Mouse (Mus musculus): ENCODE data around the gene Mfsd13b.
A peak's percentile ranks its signal among the peaks of the same experiment; 100 is the strongest.
"Not testable (repeated sequence)": the region's sequence is repeated elsewhere in the genome, so short reads cannot be mapped to it uniquely, and the experiment has no call there.

Gene Mfsd13b

GRCm38 (mm10) chr7:120982200-120982841 lies at the start of gene Mfsd13b, which contains the start of gene Cdr2:
Mfsd13b (plus strand) TSS chr7:120982509.
Cdr2 (minus strand) TSS chr7:120982312.
- DNase-seq, result peak; percentile 100

GRCm38 (mm10) chr7:120933110-120933509 lies 49.2 kb upstream of the Mfsd13b start:
- peak; percentile 83 for DNase-seq

GRCm38 (mm10) chr7:120933680-120934195 lies 48.6 kb upstream of the Mfsd13b start:
- DNase-seq, result peak; percentile 90

DNA sequence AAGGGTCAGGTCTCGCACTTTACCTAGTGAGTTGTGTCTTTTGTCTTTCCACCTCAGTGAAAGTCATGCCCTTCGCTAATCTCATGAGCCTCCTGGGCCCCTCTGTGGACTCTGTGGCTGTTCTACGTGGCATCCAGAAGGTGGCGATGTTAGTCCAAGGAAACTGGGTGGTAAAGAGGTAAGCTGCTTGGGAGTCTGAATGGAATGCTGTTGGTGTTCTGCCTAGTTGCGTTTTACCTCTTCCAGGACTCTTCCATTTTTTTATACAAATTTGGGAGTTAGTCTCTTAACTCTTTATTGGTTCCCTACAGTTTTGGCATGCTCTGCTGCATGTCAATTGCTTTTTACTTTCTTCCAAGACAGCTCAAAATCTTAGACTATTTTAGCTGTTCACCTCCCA lies 47.6 kb upstream of the Mfsd13b start:
- peak; percentile 94 for DNase-seq

DNA sequence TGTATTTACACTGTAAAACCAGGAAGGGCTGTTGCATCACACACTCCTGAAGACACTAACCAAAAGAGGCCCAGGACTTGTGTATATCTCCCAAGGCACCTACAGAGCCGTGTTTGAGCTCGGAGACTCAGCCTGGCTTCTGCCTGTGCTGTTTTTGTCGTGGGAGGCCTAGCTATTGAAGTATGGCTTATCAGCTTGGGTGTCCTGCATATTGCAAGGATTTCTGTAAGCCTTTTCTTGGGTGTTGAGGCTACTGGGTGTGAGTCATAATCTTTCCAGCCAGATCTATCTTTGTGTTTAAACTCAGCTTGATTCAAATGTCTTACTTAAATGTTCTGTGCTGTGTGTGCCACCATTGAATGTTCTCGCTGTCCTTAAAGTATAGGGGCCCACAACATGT lies 45.8 kb upstream of the Mfsd13b start:
- DNase-seq, result no peak

GRCm38 (mm10) chr7:120938206-120938605 lies 44.1 kb upstream of the Mfsd13b start:
- DNase-seq, result peak; percentile 73

- DNase-seq, result peak; percentile 96
These were observed 42.0 kb upstream of the Mfsd13b start for GRCm38 (mm10) chr7:120940343-120940742.

DNA sequence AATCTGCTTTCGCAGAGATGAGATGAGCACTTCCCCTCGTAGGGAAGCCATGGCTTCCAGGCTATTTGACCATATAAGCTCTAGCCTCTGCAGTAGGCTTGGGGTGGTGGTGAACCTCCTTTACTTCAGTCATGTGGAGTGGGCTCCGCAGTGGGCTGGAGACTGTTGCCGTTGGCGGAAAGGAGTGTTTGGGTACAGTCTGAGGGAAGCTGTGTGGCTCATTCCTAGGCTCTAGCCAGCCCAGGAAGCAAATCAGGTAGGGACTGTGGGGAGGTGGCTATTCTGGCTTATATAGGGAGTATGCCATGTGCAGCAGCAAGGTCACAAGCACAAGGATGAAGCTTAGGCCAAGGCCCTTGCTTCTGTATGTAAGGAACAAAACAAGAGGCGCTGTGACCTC lies 41.1 kb upstream of the Mfsd13b start:
- peak; percentile 66 for DNase-seq

GRCm38 (mm10) chr7:120942506-120942905 lies 39.8 kb upstream of the Mfsd13b start:
- no peak for DNase-seq

- no peak for DNase-seq
These were observed 38.3 kb upstream of the Mfsd13b start for GRCm38 (mm10) chr7:120943936-120944509.

- not testable (repeated sequence) for DNase-seq
These were observed 28.7 kb upstream of the Mfsd13b start for GRCm38 (mm10) chr7:120953591-120953990.

GRCm38 (mm10) chr7:120960116-120960515 lies 22.2 kb upstream of the Mfsd13b start:
- no peak for DNase-seq

DNA sequence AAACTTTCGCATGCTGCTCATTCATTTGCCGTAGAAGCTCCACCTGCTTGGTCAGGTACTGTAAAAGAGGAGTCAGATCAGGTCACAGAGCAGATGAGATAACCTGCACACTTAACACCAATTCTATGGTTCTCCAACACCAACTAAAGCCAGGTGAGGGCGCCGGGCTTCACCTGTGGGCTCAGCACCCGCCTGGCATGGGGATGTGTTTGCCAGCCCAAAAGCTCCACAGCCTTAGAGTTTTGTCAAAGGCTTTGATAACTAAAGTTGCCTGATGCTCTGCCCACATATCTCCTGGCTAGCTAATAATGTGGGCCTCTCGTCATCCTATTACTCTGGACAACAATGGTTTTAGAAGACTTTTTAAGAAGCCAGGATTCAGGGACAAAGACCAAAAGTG lies 21.7 kb upstream of the Mfsd13b start:
- no peak for DNase-seq

DNA sequence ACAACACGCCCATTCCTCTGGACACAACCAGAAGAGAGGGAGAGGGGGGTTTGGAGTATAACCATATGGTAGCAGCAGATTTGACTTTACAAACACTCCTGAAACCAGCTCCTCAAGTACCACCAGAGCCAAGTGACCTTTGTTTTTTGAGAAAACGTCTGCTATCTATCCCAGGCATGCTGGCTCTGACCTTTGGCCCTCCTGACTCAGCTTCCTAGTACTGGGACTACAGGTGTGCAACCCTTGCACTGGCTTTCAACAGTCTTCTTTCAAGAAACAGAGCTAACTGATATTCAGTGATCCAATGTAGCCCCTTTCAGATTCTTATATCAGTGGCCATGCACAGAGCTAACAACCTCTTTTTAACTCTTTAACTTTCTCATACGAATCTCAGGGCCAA lies 20.4 kb upstream of the Mfsd13b start:
- no peak for DNase-seq

DNA sequence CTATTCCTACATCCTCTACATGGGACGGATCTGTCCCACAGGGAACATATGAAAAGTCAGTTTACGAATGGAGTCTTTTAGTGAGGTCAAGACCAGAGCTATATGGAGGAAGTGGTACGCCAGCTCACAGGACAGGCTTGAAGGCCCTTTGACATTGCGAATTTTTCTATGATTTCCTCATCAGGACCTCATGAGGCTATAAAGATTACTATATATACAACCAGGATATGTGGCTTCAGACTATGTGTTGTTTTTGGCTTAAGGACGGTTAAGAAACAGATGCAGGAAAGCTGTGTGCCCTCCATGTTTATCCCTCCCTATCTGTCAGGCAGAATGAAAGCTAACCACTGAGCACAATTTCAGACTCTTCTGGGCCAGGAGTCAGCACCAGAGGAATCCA lies 19.2 kb upstream of the Mfsd13b start:
- no peak for DNase-seq

- no peak for DNase-seq
These were observed 13.1 kb upstream of the Mfsd13b start for GRCm38 (mm10) chr7:120969221-120969620.

DNA sequence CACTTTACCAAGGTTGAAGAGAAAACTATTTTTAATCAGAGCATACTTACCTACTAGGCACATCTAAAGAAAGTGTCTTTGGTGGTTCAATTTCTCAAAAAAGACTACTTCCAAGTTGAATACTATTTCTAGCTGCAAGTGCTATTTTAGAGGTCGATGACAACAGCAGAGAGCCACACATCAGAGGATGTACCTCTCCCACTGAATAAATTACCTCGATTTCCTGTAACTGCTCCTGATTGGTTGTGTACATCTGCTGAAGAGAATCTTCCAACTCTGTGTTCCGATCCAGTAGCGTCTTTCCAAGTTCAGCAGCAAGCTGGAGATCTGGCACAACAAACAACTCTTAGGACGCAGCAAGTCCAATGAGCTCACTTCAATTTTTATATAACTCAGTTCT lies 12.2 kb upstream of the Mfsd13b start:
- peak; percentile 90 for DNase-seq

GRCm38 (mm10) chr7:120972471-120972870 lies 9.8 kb upstream of the Mfsd13b start:
- DNase-seq, result peak; percentile 93

- no peak for DNase-seq
These were observed 8.3 kb upstream of the Mfsd13b start for GRCm38 (mm10) chr7:120974001-120974400.

GRCm38 (mm10) chr7:120977063-120977462 lies 5.2 kb upstream of the Mfsd13b start:
- peak; percentile 96 for DNase-seq

DNA sequence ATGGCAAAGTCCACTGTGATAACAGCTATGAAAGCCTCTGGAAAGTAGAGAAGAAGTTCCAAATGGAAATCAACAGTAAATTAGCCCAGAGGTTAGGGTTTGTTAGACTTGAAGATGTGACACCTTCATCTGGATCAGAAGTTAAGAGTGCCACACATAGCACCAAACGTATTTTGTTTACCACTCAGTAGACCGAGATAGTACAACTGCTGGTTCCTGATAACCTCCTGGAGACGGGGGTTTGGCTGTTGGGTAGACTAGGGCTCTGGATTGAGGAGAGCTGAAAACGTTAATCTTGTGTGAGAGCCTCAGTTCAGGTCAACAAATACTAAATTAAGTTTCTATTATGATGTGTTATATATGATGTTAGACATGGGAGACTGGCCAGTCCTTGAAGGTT lies 2.3 kb upstream of the Mfsd13b start:
- DNase-seq, result no peak

DNA sequence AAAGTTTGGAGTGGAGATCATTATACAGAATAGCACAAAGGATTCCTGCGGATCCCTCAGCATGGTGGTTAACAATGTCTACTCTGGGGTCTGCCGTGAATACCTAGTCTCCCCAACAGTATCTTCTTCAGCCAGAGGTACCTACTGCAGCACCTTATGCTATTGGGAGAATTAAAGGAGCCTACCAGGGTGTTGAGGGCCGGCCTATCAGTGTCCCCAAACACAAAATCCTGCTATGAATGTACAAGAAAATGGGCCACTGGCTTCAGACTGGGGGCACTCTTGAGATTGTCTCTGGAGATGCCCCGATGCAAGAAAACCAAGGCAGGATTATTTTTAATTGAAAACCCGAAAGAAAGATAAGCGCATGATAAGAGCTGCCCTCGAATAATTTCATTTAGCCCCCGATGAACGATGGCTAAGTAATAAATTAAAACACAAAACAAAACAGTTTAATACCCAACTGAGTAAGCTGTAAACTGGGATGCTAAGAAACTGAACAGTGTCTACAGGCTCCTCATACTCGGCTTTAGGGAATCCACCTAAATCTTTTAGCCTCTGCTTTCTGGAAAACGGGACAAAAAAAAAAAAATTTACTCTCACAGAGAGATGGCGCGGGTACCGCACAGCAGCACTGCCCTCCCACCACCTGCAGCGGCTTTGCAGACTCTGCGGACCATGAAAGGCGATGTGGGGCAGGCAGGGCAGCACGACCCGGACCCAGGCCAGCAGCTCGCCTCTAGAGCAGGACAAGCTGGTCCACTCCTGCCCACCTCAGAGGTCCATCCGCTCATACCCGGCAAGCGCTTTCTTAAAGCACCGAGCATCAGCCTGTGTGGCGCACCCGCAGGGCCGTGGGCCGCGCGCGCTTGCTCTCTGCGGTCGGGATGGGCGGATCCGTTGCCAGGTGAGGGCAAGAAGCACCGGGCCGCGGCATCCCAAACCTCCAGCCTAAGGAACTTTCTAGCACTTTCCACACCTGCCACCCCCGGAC lies 1.1 kb upstream of the Mfsd13b start:
- peak; percentile 95 for DNase-seq

DNA sequence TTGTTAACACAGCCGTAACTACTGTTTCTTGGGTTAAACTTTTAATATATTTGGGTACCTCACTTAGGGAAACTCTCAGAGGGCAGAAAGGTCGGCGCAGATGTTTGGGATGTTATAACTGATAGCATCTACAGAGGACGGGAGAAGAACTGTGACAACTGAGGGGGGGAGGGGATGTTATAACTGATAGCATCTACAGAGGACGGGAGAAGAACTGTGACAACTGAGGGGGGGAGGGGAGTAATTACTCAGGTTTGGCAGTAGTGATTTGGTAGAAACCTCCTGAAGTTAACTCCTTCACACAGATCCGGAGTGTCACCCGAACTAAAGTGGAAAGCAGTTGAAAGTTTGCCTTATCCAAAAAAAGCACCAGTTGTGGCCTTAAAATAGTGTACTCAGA lies 659 bp downstream of the Mfsd13b start:
- no peak for DNase-seq

All from heart, adult 11 months (tissue).